ENCODE assay signal across 10 mouse cellular contexts in genomic region chr4:101436761-101437512, GRCm38 (mm10). TPM values are rescaled to one million over a fixed set of nuclear protein-coding genes. Genes with fewer than 3 reads are reported as not detected.
A peak's percentile ranks its signal among the peaks of the same experiment; 100 is the strongest.
DNase-seq lines count a peak whose midpoint lies in the region; ATAC-seq lines count a peak whose summit lies in the region.
"Had no signal": no experiment of that assay in that cellular context is flagged by ENCODE, and none has a peak within 500 bp of the region (broad histone marks: within the 10 kb centered on the region; RNA-seq: fewer than 3 reads in every experiment).

No protein-coding gene starts in this region.

- no peak for ATAC-seq in kidney, embryonic 15.5 days (replicated peaks; ENCODE audit: low FRiP score)
- ATAC-seq in kidney, embryonic 14.5 days (ENCODE audit: low FRiP score, low TSS enrichment): no peak

- no peaks in the 10 kb centered on the region for H3K27me3 ChIP-seq in kidney, embryonic 15.5 days
- no peaks in the 10 kb centered on the region for H3K27me3 ChIP-seq in kidney, embryonic 14.5 days (ENCODE audit: control insufficient read depth, insufficient read depth, low read length)
- H3K27me3 ChIP-seq: embryonic facial prominence, embryonic 12.5 days; lung, embryonic 15.5 days had no signal

- DNase-seq in kidney, postnatal 10 days: peak; percentile 36
- DNase-seq in cerebellum, postnatal 14 days: peak; percentile 77 to 80
- peak; percentile 75 for DNase-seq in heart, adult 8-10 months (ENCODE audit: low spot score)
- peak; percentile 55 for DNase-seq in layer of hippocampus, postnatal 25 days (ENCODE audit: extremely low spot score in 1 of 2, low spot score in 1 of 2)
- DNase-seq in right cerebral cortex, postnatal 4 days: peak; percentile 60
- DNase-seq in thymus, postnatal 0 days (ENCODE audit: low spot score): no peak

- no peak overlapping the region for H3K27ac ChIP-seq in kidney, embryonic 15.5 days
- no peak overlapping the region for H3K27ac ChIP-seq in kidney, embryonic 14.5 days (ENCODE audit: low read depth, low read length)
- H3K27ac ChIP-seq: embryonic facial prominence, embryonic 12.5 days had no signal

- H3K9ac ChIP-seq in kidney, embryonic 15.5 days: no peak overlapping the region
- no peak overlapping the region for H3K9ac ChIP-seq in kidney, embryonic 14.5 days (ENCODE audit: low read depth, low read length)
- H3K9ac ChIP-seq: embryonic facial prominence, embryonic 12.5 days; lung, embryonic 15.5 days had no signal

- no peaks in the 10 kb centered on the region for H3K36me3 ChIP-seq in kidney, embryonic 15.5 days
- H3K36me3 ChIP-seq in kidney, embryonic 14.5 days (ENCODE audit: control insufficient read depth, insufficient read depth, low read length): no peaks in the 10 kb centered on the region
- H3K36me3 ChIP-seq: embryonic facial prominence, embryonic 12.5 days; lung, embryonic 15.5 days had no signal

- H3K4me2 ChIP-seq in kidney, embryonic 15.5 days: no peak overlapping the region
- no peak overlapping the region for H3K4me2 ChIP-seq in kidney, embryonic 14.5 days (replicated peaks; ENCODE audit: low read depth, low read length)
- H3K4me2 ChIP-seq: embryonic facial prominence, embryonic 12.5 days; lung, embryonic 15.5 days had no signal

- no peak overlapping the region for H3K4me3 ChIP-seq in kidney, embryonic 15.5 days (replicated peaks)
- no peak overlapping the region for H3K4me3 ChIP-seq in kidney, embryonic 14.5 days (ENCODE audit: low read length)
- H3K4me3 ChIP-seq: embryonic facial prominence, embryonic 12.5 days; lung, embryonic 15.5 days had no signal

- H3K4me1 ChIP-seq in kidney, embryonic 15.5 days: peaks cover 8% of the 10 kb centered on the region
- H3K4me1 ChIP-seq in kidney, embryonic 14.5 days (ENCODE audit: control insufficient read depth, insufficient read depth, low read length): no peaks in the 10 kb centered on the region

- no peaks in the 10 kb centered on the region for H3K9me3 ChIP-seq in kidney, embryonic 15.5 days (replicated peaks)
- H3K9me3 ChIP-seq in kidney, embryonic 14.5 days (ENCODE audit: control insufficient read depth, low read length): no peaks in the 10 kb centered on the region
- H3K9me3 ChIP-seq: embryonic facial prominence, embryonic 12.5 days; lung, embryonic 15.5 days had no signal

- 89% methylated on average over 8 of the region's 8 CpGs for WGBS in kidney, embryonic 15.5 days
- WGBS in kidney, embryonic 14.5 days: 85% methylated on average over 8 of the region's 8 CpGs

RNA-seq across cellular contexts. Expression of gene Ak4, which starts 17.9 kb away (rescaled TPM):
- polyA plus RNA-seq in kidney, embryonic 15.5 days (2015; fragmentation: Nextera tagmentation; extraction: Ambion mirVana): 17.8 and 19.0 TPM in 2 replicates
- 10 to 100 TPM; 28.8 to 57.2 (median 40.5) TPM for total RNA-seq in heart, adult 8-10 months (2022)
- total RNA-seq in layer of hippocampus, postnatal 25 days (2021): 10 to 100 TPM; 61.7 to 81.2 TPM
- 0.68 and 1.3 TPM in 2 replicates for polyA plus RNA-seq in thymus, postnatal 0 days (2015; fragmentation: Nextera tagmentation; extraction: Ambion mirVana)
- 5.1 and 5.3 TPM in 2 replicates for polyA plus RNA-seq in kidney, embryonic 14.5 days (2014; fragmentation: Nextera tagmentation; extraction: Ambion mirVana)

RNA-seq across cellular contexts. Expression of gene Dnajc6, which starts 59.5 kb away (rescaled TPM):
- polyA plus RNA-seq in kidney, embryonic 15.5 days (2015; fragmentation: Nextera tagmentation; extraction: Ambion mirVana): 1.0 and 1.2 TPM in 2 replicates
- under 1 TPM; 0.32 to 0.87 (median 0.61) TPM for total RNA-seq in heart, adult 8-10 months (2022)
- 100 to 1,000 TPM; 317 to 331 TPM for total RNA-seq in layer of hippocampus, postnatal 25 days (2021)
- polyA plus RNA-seq in thymus, postnatal 0 days (2015; fragmentation: Nextera tagmentation; extraction: Ambion mirVana): 9.6 and 13.8 TPM in 2 replicates
- polyA plus RNA-seq in kidney, embryonic 14.5 days (2014; fragmentation: Nextera tagmentation; extraction: Ambion mirVana): 0.30 and 0.74 TPM in 2 replicates
